Mouse (Mus musculus) CH12.LX (cell line): Measurements from ENCODE around the gene Hist3h2a.
A peak's percentile ranks its signal among the peaks of the same experiment; 100 is the strongest.

Experiments
- CHD1 ChIP-seq: IDR thresholded peaks from 2 replicates; pipeline ENCODE4 v1.6.1; 2012; ENCODE audit warnings: low read depth, low read length, improper control_type of control experiment, inconsistent platforms
- CTCF ChIP-seq, 2 experiments: IDR thresholded peaks in 1 of 2; conservative IDR thresholded peaks in 1 of 2; 2 replicates each; pipeline ENCODE4 v1.5.1; 2011 to 2012; ENCODE audit warnings: low read depth in 2 of 2, low read length in 2 of 2, improper control_type of control experiment in 1 of 2, inconsistent platforms in 1 of 2, mild to moderate bottlenecking in 1 of 2, moderate library complexity in 1 of 2
- EP300 ChIP-seq: IDR thresholded peaks from 2 replicates; pipeline ENCODE4 v1.6.1; 2011; ENCODE audit warnings: low read length, improper control_type of control experiment
- JUND ChIP-seq: conservative IDR thresholded peaks from 2 replicates; pipeline ENCODE4 v1.6.1; 2011; ENCODE audit warnings: low read depth, low read length, improper control_type of control experiment
- POLR2A ChIP-seq: IDR thresholded peaks from 2 replicates; pipeline ENCODE4 v1.6.1; 2011; ENCODE audit warnings: low read depth, mild to moderate bottlenecking, improper control_type of control experiment, low read length
- ZC3H11A ChIP-seq: IDR thresholded peaks from 2 replicates; pipeline ENCODE4 v1.6.1; 2012; ENCODE audit warnings: low read depth, mild to moderate bottlenecking, inconsistent platforms, low read length, improper control_type of control experiment
- ZKSCAN1 ChIP-seq: IDR thresholded peaks from 2 replicates; pipeline ENCODE4 v1.6.1; 2012; ENCODE audit warnings: low read depth, inconsistent platforms, low read length, improper control_type of control experiment, borderline replicate concordance

- no peak for TF ChIP-seq ZC3H11A
- no peak for TF ChIP-seq POLR2A
- peak in 1 of 2 experiments; percentile 73; a peak in 2 of 4 replicates for TF ChIP-seq CTCF (conservative IDR thresholded peaks at IDR 0.05 in 1 of 2, IDR thresholded peaks at IDR 0.05 in 1 of 2; ENCODE audit: low read depth in 2 of 2, low read length in 2 of 2)
- no peak for TF ChIP-seq JUND
- no peak for TF ChIP-seq ZKSCAN1
- TF ChIP-seq CHD1 = no peak
- no peak for TF ChIP-seq EP300
Measured at GRCm38 (mm10) chr11:58922420-58922819, 32.1 kb upstream of the Hist3h2a start.
